Mouse (Mus musculus): Measurements from ENCODE around the gene Il12a.

Il12a gene

GRCm38 (mm10) chr3:68690344-68690743, at the start of gene Il12a:
TSS of gene Il12a (plus strand) at chr3:68690644.
- DNase-seq (ENCODE audit: low read depth, low spot score): no peak

- DNase-seq (ENCODE audit: low read depth, low spot score): no peak
Observed at GRCm38 (mm10) chr3:68642935-68643334, 47.5 kb upstream of the Il12a start.

- no peak for DNase-seq (ENCODE audit: low read depth, low spot score)
Observed at GRCm38 (mm10) chr3:68646387-68647130, 43.9 kb upstream of the Il12a start.

- DNase-seq (ENCODE audit: low read depth, low spot score): no peak
Observed at GRCm38 (mm10) chr3:68647282-68647681, 43.2 kb upstream of the Il12a start.

GRCm38 (mm10) chr3:68650251-68650650, 40.2 kb upstream of the Il12a start:
- DNase-seq (ENCODE audit: low read depth, low spot score): no peak

- no peak for DNase-seq (ENCODE audit: low read depth, low spot score)
Observed at GRCm38 (mm10) chr3:68656607-68657352, 33.7 kb upstream of the Il12a start.

- DNase-seq (ENCODE audit: low read depth, low spot score): no peak
Observed at GRCm38 (mm10) chr3:68657589-68658245, 32.7 kb upstream of the Il12a start.

GRCm38 (mm10) chr3:68659996-68660395, 30.4 kb upstream of the Il12a start:
- no peak for DNase-seq (ENCODE audit: low read depth, low spot score)

GRCm38 (mm10) chr3:68660538-68660937, 29.9 kb upstream of the Il12a start:
- DNase-seq (ENCODE audit: low read depth, low spot score): no peak

GRCm38 (mm10) chr3:68662386-68662785, 28.1 kb upstream of the Il12a start:
- DNase-seq (ENCODE audit: low read depth, low spot score): no peak

- DNase-seq (ENCODE audit: low read depth, low spot score): no peak
Observed at GRCm38 (mm10) chr3:68664337-68664736, 26.1 kb upstream of the Il12a start.

- no peak for DNase-seq (ENCODE audit: low read depth, low spot score)
Observed at GRCm38 (mm10) chr3:68666377-68666776, 24.1 kb upstream of the Il12a start.

GRCm38 (mm10) chr3:68667852-68668251, 22.6 kb upstream of the Il12a start:
- DNase-seq (ENCODE audit: low read depth, low spot score): no peak

- no peak for DNase-seq (ENCODE audit: low read depth, low spot score)
Observed at GRCm38 (mm10) chr3:68669418-68669974, 20.9 kb upstream of the Il12a start.

GRCm38 (mm10) chr3:68674721-68675120, 15.7 kb upstream of the Il12a start:
- DNase-seq (ENCODE audit: low read depth, low spot score): no peak

GRCm38 (mm10) chr3:68675216-68675835, 15.1 kb upstream of the Il12a start:
- DNase-seq (ENCODE audit: low read depth, low spot score): no peak

- DNase-seq (ENCODE audit: low read depth, low spot score): no peak
Observed at GRCm38 (mm10) chr3:68675980-68676678, 14.3 kb upstream of the Il12a start.

- no peak for DNase-seq (ENCODE audit: low read depth, low spot score)
Observed at GRCm38 (mm10) chr3:68676831-68677303, 13.6 kb upstream of the Il12a start.

GRCm38 (mm10) chr3:68678805-68679585, 11.4 kb upstream of the Il12a start:
- DNase-seq (ENCODE audit: low read depth, low spot score): no peak

- DNase-seq (ENCODE audit: low read depth, low spot score): no peak
Observed at GRCm38 (mm10) chr3:68683579-68683978, 6.9 kb upstream of the Il12a start.

Measured in retina, adult 2 months (tissue).